Comparison of ENCODE assay signal across 10 mouse cellular contexts in genomic region chr14:121128858-121129800, GRCm38 (mm10).
DNase-seq lines count a peak whose midpoint lies in the region; ATAC-seq and TF ChIP-seq lines count a peak whose summit lies in the region.
"Had no signal": no experiment of that assay in that cellular context is flagged by ENCODE, and none has a peak within 500 bp of the region (broad histone marks: within the 10 kb centered on the region; RNA-seq: fewer than 3 reads in every experiment).

No protein-coding gene starts in this region.

- no peak overlapping the region for H3K9ac ChIP-seq in liver, embryonic 14.5 days (replicated peaks)
- no peak overlapping the region for H3K9ac ChIP-seq in neural tube, embryonic 14.5 days (replicated peaks; ENCODE audit: low read depth, low read length)
- H3K9ac ChIP-seq: liver, embryonic 15.5 days had no signal

- H3K4me3 ChIP-seq in liver, embryonic 14.5 days (ENCODE audit: insufficient read depth in 1 of 2, low read depth in 2 of 2, low read length in 2 of 2) = no peak overlapping the region
- H3K4me3 ChIP-seq in hindbrain, embryonic 10.5 days = no peak overlapping the region
- H3K4me3 ChIP-seq in neural tube, embryonic 14.5 days (ENCODE audit: low read depth, low read length) = no peak overlapping the region
- H3K4me3 ChIP-seq: liver, embryonic 15.5 days had no signal

- no peak overlapping the region for H3K27ac ChIP-seq in liver, embryonic 14.5 days
- peak overlapping the region; percentile 53; the same call in 1 of the 2 replicates for H3K27ac ChIP-seq in hindbrain, embryonic 10.5 days
- H3K27ac ChIP-seq in neural tube, embryonic 14.5 days (ENCODE audit: low read depth, low read length) = peak overlapping the region; percentile 52; the same call in 1 of the 2 replicates
- H3K27ac ChIP-seq: liver, embryonic 15.5 days had no signal

- peaks cover 5 to 19% of the 10 kb centered on the region in 2 experiments; a peak in 3 of 4 replicates for H3K4me1 ChIP-seq in liver, embryonic 14.5 days (replicated peaks; ENCODE audit: control insufficient read depth in 2 of 2, insufficient read depth in 2 of 2, low read length in 1 of 2)
- H3K4me1 ChIP-seq in hindbrain, embryonic 10.5 days (replicated peaks) = peaks cover 28% of the 10 kb centered on the region
- H3K4me1 ChIP-seq in neural tube, embryonic 14.5 days (ENCODE audit: control insufficient read depth, insufficient read depth, low read length) = peaks cover 9% of the 10 kb centered on the region

- TF ChIP-seq CTCF in liver, embryonic 14.5 days (IDR thresholded peaks at IDR 0.05; ENCODE audit: low read depth) = peak; percentile 28; the same call in 1 of the 2 replicates

- no peaks in the 10 kb centered on the region for H3K27me3 ChIP-seq in liver, embryonic 14.5 days (ENCODE audit: control insufficient read depth, insufficient read depth, low read length)
- H3K27me3 ChIP-seq in hindbrain, embryonic 10.5 days (ENCODE audit: insufficient read depth, poor library complexity, severe bottlenecking) = no peaks in the 10 kb centered on the region
- H3K27me3 ChIP-seq in neural tube, embryonic 14.5 days (ENCODE audit: control insufficient read depth, insufficient read depth, low read length) = no peaks in the 10 kb centered on the region
- H3K27me3 ChIP-seq: liver, embryonic 15.5 days had no signal

- no peak for DNase-seq in liver, embryonic 14.5 days (ENCODE audit: low read depth in 3 of 3, low spot score in 3 of 3)
- DNase-seq in liver = no peak
- no peak for DNase-seq in hindbrain, embryonic 10.5 days (ENCODE audit: low spot score)
- peak; percentile 43 for DNase-seq in kidney, postnatal 10 days
- DNase-seq in spleen, postnatal 36 days (ENCODE audit: low spot score in 2 of 2) = no peak
- DNase-seq in gastrocnemius, postnatal 25 days = no peak
- DNase-seq: thymus, postnatal 14 days had no signal

- H3K4me2 ChIP-seq in liver, embryonic 14.5 days (ENCODE audit: low read depth) = no peak overlapping the region
- no peak overlapping the region for H3K4me2 ChIP-seq in neural tube, embryonic 14.5 days (ENCODE audit: low read depth, low read length)
- H3K4me2 ChIP-seq: liver, embryonic 15.5 days had no signal

- WGBS in liver, embryonic 14.5 days (ENCODE audit: insufficient replicate concordance) = 52% methylated on average over 20 of the region's 20 CpGs
- WGBS in hindbrain, embryonic 10.5 days = 38% methylated on average over 20 of the region's 20 CpGs
- 21% methylated on average over 20 of the region's 20 CpGs for WGBS in neural tube, embryonic 14.5 days

- TF ChIP-seq EP300 in liver, embryonic 14.5 days (IDR thresholded peaks at IDR 0.05; ENCODE audit: low read depth) = no peak

- no peak for ATAC-seq in liver, embryonic 14.5 days (ENCODE audit: insufficient read depth)
- peak; percentile 76; the same call in 1 of the 2 replicates for ATAC-seq in neural tube, embryonic 14.5 days (ENCODE audit: low read depth)
- no peak for ATAC-seq in megakaryocyte-erythroid progenitor cell, adult 5-6 weeks (replicated peaks; ENCODE audit: low FRiP score, low TSS enrichment, poor library complexity, severe bottlenecking)

- no peaks in the 10 kb centered on the region for H3K9me3 ChIP-seq in liver, embryonic 14.5 days (ENCODE audit: control insufficient read depth, low read length)
- H3K9me3 ChIP-seq in hindbrain, embryonic 10.5 days = no peaks in the 10 kb centered on the region
- no peaks in the 10 kb centered on the region for H3K9me3 ChIP-seq in neural tube, embryonic 14.5 days (ENCODE audit: control insufficient read depth, low read length)
- H3K9me3 ChIP-seq: liver, embryonic 15.5 days had no signal

- H3K36me3 ChIP-seq in liver, embryonic 14.5 days (replicated peaks; ENCODE audit: control insufficient read depth, insufficient read depth, low read depth) = no peaks in the 10 kb centered on the region
- H3K36me3 ChIP-seq in hindbrain, embryonic 10.5 days = 0 out of 2 replicates have a peak, but pooled peaks cover 3% of the 10 kb centered on the region
- H3K36me3 ChIP-seq in neural tube, embryonic 14.5 days (ENCODE audit: control insufficient read depth, insufficient read depth, low read length) = no peaks in the 10 kb centered on the region
- H3K36me3 ChIP-seq: liver, embryonic 15.5 days had no signal
